Mouse (Mus musculus) liver, embryonic 14.5 days (tissue): ENCODE results near the gene Gdap2. TPM values are rescaled to one million over a fixed set of nuclear protein-coding genes. Genes with fewer than 3 reads are reported as not detected.

Experiments
- ATAC-seq: fragments of 200-750 bp; cut with Nextera tagmentation; 2 replicates; pipeline ENCODE4 v1.8.0; 2017; ENCODE audit warnings: moderate number of reproducible peaks, mild to moderate bottlenecking, moderate library complexity; ENCODE audit not compliant: insufficient read depth
- DNase-seq, 3 experiments: peaks; one replicate each; pipeline ENCODE4 v3.0.0-alpha.2; 2012 to 2013; ENCODE audit warnings: low read depth in 3 of 3, low spot score in 3 of 3
- H3K27ac ChIP-seq: fragments of 300-500 bp; sonication (generic); 2 replicates; pipeline ENCODE4 v1.5.1; 2014; ENCODE audit warnings: moderate library complexity, mild to moderate bottlenecking, control low read depth, inconsistent platforms
- H3K27me3 ChIP-seq: fragments of 300-500 bp; sonication (generic); 2 replicates; pipeline ENCODE4 v1.6.1; 2014; ENCODE audit warnings: mild to moderate bottlenecking, low read length, moderate library complexity; ENCODE audit not compliant: control insufficient read depth, insufficient read depth
- H3K36me3 ChIP-seq: fragments of 300-500 bp; sonication (generic); replicated peaks from 2 replicates; pipeline ENCODE4 v1.6.1; 2014; ENCODE audit warnings: low read depth; ENCODE audit not compliant: control insufficient read depth, insufficient read depth
- H3K4me1 ChIP-seq, 2 experiments: fragments of 200-500 bp in 1 of 2; fragments of 300-500 bp in 1 of 2; sonication (generic) in 1 of 2; replicated peaks; 2 replicates each; pipeline ENCODE4 v1.6.1; 2012 to 2014; ENCODE audit warnings: antibody characterized with exemption in 1 of 2, inconsistent platforms in 1 of 2, low read length in 1 of 2; ENCODE audit not compliant: control insufficient read depth in 2 of 2, insufficient read depth in 2 of 2
- H3K4me2 ChIP-seq: fragments of 300-500 bp; sonication (generic); 2 replicates; pipeline ENCODE4 v1.6.1; 2014; ENCODE audit warnings: low read depth, mild to moderate bottlenecking, control low read depth, moderate library complexity
- H3K4me3 ChIP-seq, 2 experiments: fragments of 200-500 bp in 1 of 2; fragments of 300-500 bp in 1 of 2; sonication (generic) in 1 of 2; 2 replicates each; pipeline ENCODE4 v1.5.1; 2012 to 2014; ENCODE audit warnings: low read depth in 2 of 2, low read length in 2 of 2, mild to moderate bottlenecking in 2 of 2, control low read depth in 1 of 2, inconsistent platforms in 1 of 2, moderate library complexity in 1 of 2; ENCODE audit not compliant: insufficient read depth in 1 of 2
- H3K9ac ChIP-seq: fragments of 300-500 bp; sonication (generic); replicated peaks from 2 replicates; pipeline ENCODE4 v1.6.1; 2014; ENCODE audit warnings: mild to moderate bottlenecking, control low read depth, moderate library complexity
- H3K9me3 ChIP-seq: fragments of 300-500 bp; sonication (generic); 2 replicates; pipeline ENCODE4 v1.6.1; 2016; ENCODE audit warnings: low read length, mixed read lengths; ENCODE audit not compliant: control insufficient read depth
- CTCF ChIP-seq: IDR thresholded peaks from 2 replicates; pipeline ENCODE4 v1.5.1; 2016; ENCODE audit warnings: antibody characterized with exemption, low read depth, control low read depth
- EP300 ChIP-seq: IDR thresholded peaks from 2 replicates; pipeline ENCODE4 v1.6.1; 2016; ENCODE audit warnings: antibody characterized with exemption, low read depth
- WGBS: fragments of 180-500 bp; shearing (Covaris S2); extraction: QIAGEN DNeasy Blood & Tissue Kit; methylation state at CpG from one replicate; pipeline ENCODE4 v1.1.7; 2014; ENCODE audit not compliant: insufficient replicate concordance; 5-methylcytosine and 5-hydroxymethylcytosine counted together
- polyA plus RNA-seq, 2 experiments: library from polyadenylated mRNA; depleted of rRNA in 1 of 2; stranded (reverse) in 1 of 2; unstranded in 1 of 2; fragments of >200 nt; fragmentation: Nextera tagmentation in 1 of 2; extraction: Ambion mirVana in 1 of 2; gene quantifications; 2 replicates each; pipeline versions ENCODE4 v1.2.1 to v1.2.3; 2012 to 2014

The Gdap2 gene
- polyA plus RNA-seq, 2 experiments: 8.2 to 18.6 TPM

DNA sequence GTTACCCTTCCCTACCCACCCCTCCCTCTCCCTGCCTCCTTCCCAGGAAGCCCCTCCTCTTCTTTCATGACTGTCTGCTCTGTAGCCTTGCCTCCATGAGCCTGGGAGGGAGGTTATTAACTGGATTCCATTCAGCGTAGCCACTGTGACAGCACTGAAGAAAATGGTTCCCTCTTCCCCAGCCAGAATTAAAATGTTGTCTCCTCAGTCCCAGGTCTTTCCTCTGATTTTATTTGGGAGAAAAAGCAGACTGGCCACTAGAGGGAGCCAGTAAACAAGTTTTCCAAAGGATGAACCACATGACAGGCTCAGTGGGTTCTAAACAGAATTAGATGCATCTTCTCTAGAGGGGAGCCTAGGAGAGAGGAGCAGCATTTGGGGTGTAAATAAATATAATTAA is 27.3 kb downstream of the Gdap2 start:
- peak; percentile 39 to 49 (median 42) for DNase-seq
- Histone ChIP-seq H3K4me2 (no peak overlapping the region), H3K4me1 (no peaks in the 10 kb centered on the region), H3K9ac (no peak overlapping the region), H3K9me3 (no peaks in the 10 kb centered on the region), H3K27ac (no peak overlapping the region), H3K27me3 (no peaks in the 10 kb centered on the region), H3K36me3 (peaks cover 2% of the 10 kb centered on the region), H3K4me3 (no peak overlapping the region)
- no peak for ATAC-seq
- no peak for TF ChIP-seq EP300
- TF ChIP-seq CTCF: peak; percentile 66
- WGBS: 54% methylated on average over 1 of the region's 1 CpGs

DNA sequence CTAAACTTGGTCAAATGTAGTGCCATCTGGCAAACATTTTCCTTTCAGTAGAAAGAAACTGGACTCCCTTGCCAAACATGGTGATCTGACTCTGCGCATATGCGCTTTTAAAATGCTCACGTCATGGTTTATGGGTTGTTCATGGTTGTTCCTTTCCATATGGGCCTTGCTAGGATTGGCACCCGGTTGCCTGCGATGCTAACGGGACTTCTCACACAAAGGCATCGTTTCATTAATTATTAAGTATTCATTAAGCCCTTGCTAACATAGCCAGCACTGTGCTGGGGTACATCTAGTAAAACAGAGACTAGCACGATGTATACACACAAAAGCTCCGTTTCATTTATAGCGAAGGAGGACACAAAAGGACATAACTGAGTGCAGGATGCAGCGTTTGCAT is 27.7 kb downstream of the Gdap2 start:
- Histone ChIP-seq H3K9ac (no peak overlapping the region), H3K27me3 (no peaks in the 10 kb centered on the region), H3K4me3 (no peak overlapping the region), H3K9me3 (no peaks in the 10 kb centered on the region), H3K36me3 (peaks cover 2% of the 10 kb centered on the region), H3K4me1 (no peaks in the 10 kb centered on the region), H3K4me2 (no peak overlapping the region), H3K27ac (no peak overlapping the region)
- no peak for DNase-seq
- TF ChIP-seq EP300 (no peak), CTCF (no peak)
- ATAC-seq: no peak
- 83% methylated on average over 11 of the region's 11 CpGs for WGBS

DNA sequence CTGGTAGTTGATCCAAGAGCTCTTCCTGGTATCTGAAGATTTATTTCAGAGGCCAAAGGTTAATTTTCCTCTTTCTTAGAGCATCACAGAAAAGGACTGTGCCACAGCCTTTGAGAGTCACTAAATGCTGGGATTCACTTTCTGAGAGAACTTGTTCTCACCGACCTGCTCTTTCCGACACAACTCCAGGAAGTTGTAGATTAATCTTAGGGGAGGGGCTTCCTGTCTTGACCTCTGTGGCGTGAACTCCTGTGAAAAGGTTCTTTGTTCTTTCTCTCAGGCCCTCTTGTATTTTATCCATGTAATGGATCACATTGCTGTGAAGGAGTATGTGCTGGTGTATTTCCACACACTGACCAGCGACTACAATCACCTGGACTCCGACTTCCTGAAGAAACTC is 32.0 kb downstream of the Gdap2 start:
- WGBS: 38% methylated on average over 5 of the region's 5 CpGs
- TF ChIP-seq EP300: no peak
- TF ChIP-seq CTCF: no peak

DNA sequence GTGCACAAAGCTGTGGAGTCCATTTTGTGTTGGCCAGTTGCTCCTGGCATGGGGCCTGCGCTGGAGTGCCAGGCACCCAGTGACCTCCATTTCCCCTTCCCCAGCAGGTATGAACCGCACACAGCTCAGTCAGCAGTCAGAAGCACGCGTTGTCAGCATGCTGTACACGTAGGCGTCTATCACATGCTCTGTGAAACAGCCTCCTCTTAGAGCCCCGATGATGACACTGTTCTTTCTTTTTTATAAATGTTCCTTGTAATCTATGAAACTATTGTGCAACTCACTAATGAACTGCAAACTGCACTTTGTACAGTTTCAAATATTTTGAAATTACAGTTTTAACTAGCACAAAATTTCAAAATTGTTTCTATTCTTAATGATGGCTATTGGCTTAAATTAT is 39.4 kb downstream of the Gdap2 start:
- ATAC-seq: no peak
- no peak for DNase-seq
- Histone ChIP-seq H3K4me3 (no peak overlapping the region), H3K27me3 (no peaks in the 10 kb centered on the region), H3K4me1 (no peaks in the 10 kb centered on the region), H3K36me3 (peaks cover 8% of the 10 kb centered on the region), H3K9ac (no peak overlapping the region), H3K27ac (no peak overlapping the region), H3K4me2 (no peak overlapping the region), H3K9me3 (no peaks in the 10 kb centered on the region)
- 85% methylated on average over 7 of the region's 7 CpGs for WGBS
- TF ChIP-seq EP300 (no peak), CTCF (no peak)

More for the DNA sequence above, 32.0 kb downstream of the Gdap2 start:
- no peaks in the 10 kb centered on the region for H3K4me1 ChIP-seq
- ATAC-seq (no peak), DNase-seq (no peak)
- H3K27ac ChIP-seq: no peak overlapping the region
- no peak overlapping the region for H3K4me3 ChIP-seq
- H3K9ac ChIP-seq: no peak overlapping the region
- H3K9me3 ChIP-seq: no peaks in the 10 kb centered on the region
- no peaks in the 10 kb centered on the region for H3K27me3 ChIP-seq
- H3K36me3 ChIP-seq: peaks cover 5% of the 10 kb centered on the region
- no peak overlapping the region for H3K4me2 ChIP-seq

DNA sequence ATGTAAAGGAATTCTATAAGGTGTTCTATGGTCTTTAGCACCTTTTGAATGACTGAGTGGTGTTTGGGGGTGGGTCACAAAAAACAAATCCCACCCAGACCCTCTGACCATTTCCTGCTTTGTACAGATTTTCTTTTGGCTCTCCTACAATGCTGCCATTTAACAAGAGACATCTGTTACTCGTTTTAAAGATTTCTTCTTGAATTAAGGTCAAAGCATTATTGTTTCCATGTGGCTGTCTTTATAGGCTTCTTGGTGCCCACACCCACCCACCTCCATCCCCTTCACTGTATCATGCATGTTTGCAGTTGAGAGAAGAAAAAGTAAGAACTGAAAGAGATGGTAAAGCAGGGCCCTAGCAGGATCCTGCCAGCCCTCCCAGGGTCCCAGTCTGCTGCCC is 44.8 kb downstream of the Gdap2 start:
- H3K4me3 ChIP-seq: no peak overlapping the region
- H3K4me2 ChIP-seq: no peak overlapping the region
- H3K27me3 ChIP-seq: no peaks in the 10 kb centered on the region
- TF ChIP-seq CTCF (no peak), EP300 (no peak)
- WGBS: 62% methylated on average over 1 of the region's 1 CpGs
- ATAC-seq: no peak
- H3K36me3 ChIP-seq: peaks cover 5% of the 10 kb centered on the region; the same call in 1 of the 2 replicates
- H3K4me1 ChIP-seq: no peaks in the 10 kb centered on the region
- H3K9me3 ChIP-seq: no peaks in the 10 kb centered on the region
- no peak overlapping the region for H3K9ac ChIP-seq
- no peak overlapping the region for H3K27ac ChIP-seq
- no peak for DNase-seq

DNA sequence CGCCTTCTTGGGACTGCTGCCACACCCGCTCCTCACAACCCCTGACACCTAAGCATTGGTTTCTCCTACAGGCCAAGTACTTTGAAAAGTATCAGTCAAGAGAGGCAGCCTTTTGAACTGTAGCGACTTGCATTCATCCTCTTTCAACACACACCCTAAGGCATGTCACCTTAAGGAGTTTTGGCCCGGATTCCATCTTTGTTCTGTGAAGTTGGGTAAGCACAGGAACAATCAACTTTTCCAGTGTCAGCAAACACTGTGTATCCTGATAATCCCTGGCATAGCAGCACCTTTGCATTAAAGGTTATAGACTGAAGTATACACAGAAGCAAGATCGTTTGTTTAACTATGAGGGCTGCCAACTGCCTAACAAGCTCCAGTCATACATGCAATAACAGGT is 53.3 kb downstream of the Gdap2 start:
- TF ChIP-seq EP300 (no peak), CTCF (no peak)
- Histone ChIP-seq H3K27ac (no peak overlapping the region), H3K36me3 (no peaks in the 10 kb centered on the region), H3K9ac (no peak overlapping the region), H3K4me1 (no peaks in the 10 kb centered on the region), H3K9me3 (no peaks in the 10 kb centered on the region), H3K4me2 (no peak overlapping the region), H3K27me3 (no peaks in the 10 kb centered on the region), H3K4me3 (no peak overlapping the region)
- DNase-seq: no peak
- 62% methylated on average over 5 of the region's 5 CpGs for WGBS
- ATAC-seq: no peak
